Mouse (Mus musculus) embryonic facial prominence, embryonic 11.5 days (tissue): ENCODE results near the gene Kcnc3. TPM values are rescaled to one million over a fixed set of nuclear protein-coding genes. Genes with fewer than 3 reads are reported as not detected.

Source experiments
- ATAC-seq: fragments of 200-750 bp; cut with Nextera tagmentation; replicated peaks from 2 replicates; pipeline ENCODE4 v1.8.0; 2017; ENCODE audit warnings: low read depth; ENCODE audit not compliant: insufficient number of reproducible peaks, low FRiP score, low TSS enrichment
- DNase-seq: peaks from one replicate; pipeline ENCODE4 v3.0.0-alpha.2; 2015; ENCODE audit warnings: low spot score
- H3K27ac ChIP-seq: fragments of 300-500 bp; sonication (generic); replicated peaks from 2 replicates; pipeline ENCODE4 v1.5.1; 2014; ENCODE audit warnings: mild to moderate bottlenecking, low read depth, low read length, control low read depth
- H3K27me3 ChIP-seq: fragments of 300-500 bp; sonication (generic); 2 replicates; pipeline ENCODE4 v1.6.1; 2014; ENCODE audit warnings: mild to moderate bottlenecking, low read length, moderate library complexity, mixed read lengths; ENCODE audit not compliant: control insufficient read depth, insufficient read depth
- H3K36me3 ChIP-seq: fragments of 300-500 bp; sonication (generic); replicated peaks from 2 replicates; pipeline ENCODE4 v1.6.1; 2014; ENCODE audit warnings: low read depth, mild to moderate bottlenecking, low read length, moderate library complexity, mixed read lengths; ENCODE audit not compliant: control insufficient read depth, insufficient read depth
- H3K4me1 ChIP-seq: fragments of 300-500 bp; sonication (generic); 2 replicates; pipeline ENCODE4 v1.6.1; 2014; ENCODE audit warnings: low read length, mixed read lengths; ENCODE audit not compliant: control insufficient read depth, insufficient read depth
- H3K4me2 ChIP-seq: fragments of 300-500 bp; sonication (generic); 2 replicates; pipeline ENCODE4 v1.6.1; 2014; ENCODE audit warnings: low read depth, mild to moderate bottlenecking, control low read depth, low read length, moderate library complexity
- H3K4me3 ChIP-seq: fragments of 300-500 bp; sonication (generic); 2 replicates; pipeline ENCODE4 v1.5.1; 2014; ENCODE audit warnings: low read depth, low read length, control low read depth
- H3K9ac ChIP-seq: fragments of 300-500 bp; sonication (generic); replicated peaks from 2 replicates; pipeline ENCODE4 v1.6.1; 2014; ENCODE audit warnings: mild to moderate bottlenecking, control low read depth, low read length
- H3K9me3 ChIP-seq: fragments of 300-500 bp; sonication (generic); replicated peaks from 2 replicates; pipeline ENCODE4 v1.6.1; 2016; ENCODE audit warnings: mild to moderate bottlenecking, low read length, inconsistent platforms, mixed read lengths; ENCODE audit not compliant: control insufficient read depth
- WGBS: fragments of 180-500 bp; shearing (Covaris S2); extraction: QIAGEN DNeasy Blood & Tissue Kit; methylation state at CpG from one replicate; pipeline ENCODE4 v1.1.7; 2014; 5-methylcytosine and 5-hydroxymethylcytosine counted together
- polyA plus RNA-seq: library from polyadenylated mRNA; unstranded; fragments of >200 nt; fragmentation: Nextera tagmentation; extraction: Ambion mirVana; gene quantifications from 2 replicates; pipeline ENCODE4 v1.2.1, GENCODE M21; 2014

The Kcnc3 gene
- polyA plus RNA-seq, 1 experiment from 2014 or later, result 0.32 TPM

- Histone ChIP-seq H3K27me3 (peaks cover 16% of the 10 kb centered on the region), H3K36me3 (no peaks in the 10 kb centered on the region), H3K9me3 (no peaks in the 10 kb centered on the region), H3K27ac (no peak overlapping the region), H3K4me3 (no peak overlapping the region), H3K4me1 (peaks cover 2% of the 10 kb centered on the region; the same call in 1 of the 2 replicates), H3K9ac (no peak overlapping the region), H3K4me2 (no peak overlapping the region)
- WGBS, result 78% methylated on average over 10 of the region's 10 CpGs
- ATAC-seq, result no peak
- no peak for DNase-seq
Observed at GRCm38 (mm10) chr7:44600691-44601262, 10.3 kb downstream of the Kcnc3 start.

GRCm38 (mm10) chr7:44601646-44602045 lies 11.2 kb downstream of the Kcnc3 start:
- Histone ChIP-seq H3K9me3 (no peaks in the 10 kb centered on the region), H3K4me1 (peaks cover 2% of the 10 kb centered on the region; the same call in 1 of the 2 replicates), H3K9ac (no peak overlapping the region; the same call in 1 of the 2 replicates), H3K4me3 (no peak overlapping the region), H3K4me2 (no peak overlapping the region), H3K36me3 (no peaks in the 10 kb centered on the region), H3K27me3 (peaks cover 23% of the 10 kb centered on the region), H3K27ac (no peak overlapping the region)
- ATAC-seq, result no peak
- WGBS, result 13% methylated on average over 19 of the region's 19 CpGs
- no peak for DNase-seq

GRCm38 (mm10) chr7:44602443-44602842 lies 12.0 kb downstream of the Kcnc3 start:
- no peak for DNase-seq
- Histone ChIP-seq H3K9ac (no peak overlapping the region), H3K4me3 (no peak overlapping the region), H3K27ac (no peak overlapping the region), H3K4me2 (no peak overlapping the region; the same call in 1 of the 2 replicates), H3K27me3 (peaks cover 24% of the 10 kb centered on the region), H3K4me1 (peaks cover 2% of the 10 kb centered on the region; the same call in 1 of the 2 replicates), H3K36me3 (no peaks in the 10 kb centered on the region), H3K9me3 (no peaks in the 10 kb centered on the region)
- ATAC-seq, result no peak
- whole genome bisulfite sequencing, result 8% methylated on average over 11 of the region's 11 CpGs

- peaks cover 2% of the 10 kb centered on the region; the same call in 1 of the 2 replicates for H3K4me1 ChIP-seq
- WGBS, result 2% methylated on average over 20 of the region's 20 CpGs
- H3K4me3 ChIP-seq, result peak overlapping the region; percentile 10
- no peak for ATAC-seq
- H3K27me3 ChIP-seq, result peaks cover 24% of the 10 kb centered on the region
- DNase-seq, result no peak
- no peak overlapping the region for H3K27ac ChIP-seq
- no peak overlapping the region for H3K9ac ChIP-seq
- H3K9me3 ChIP-seq, result no peaks in the 10 kb centered on the region
- no peaks in the 10 kb centered on the region for H3K36me3 ChIP-seq
- peak overlapping the region; percentile 37 for H3K4me2 ChIP-seq
Observed at GRCm38 (mm10) chr7:44603186-44603855, 12.9 kb downstream of the Kcnc3 start.

- H3K27me3 ChIP-seq, result peaks cover 24% of the 10 kb centered on the region
- H3K9me3 ChIP-seq, result no peaks in the 10 kb centered on the region
- DNase-seq (peak; percentile 87), ATAC-seq (peak; percentile 75)
- H3K9ac ChIP-seq, result no peak overlapping the region
- H3K4me3 ChIP-seq, result peak overlapping the region; percentile 10
- under 1% methylated on average over 19 of the region's 25 CpGs for WGBS
- H3K4me2 ChIP-seq, result peak overlapping the region; percentile 37
- no peaks in the 10 kb centered on the region for H3K36me3 ChIP-seq
- H3K4me1 ChIP-seq, result peaks cover 2% of the 10 kb centered on the region; the same call in 1 of the 2 replicates
- H3K27ac ChIP-seq, result no peak overlapping the region
Observed at GRCm38 (mm10) chr7:44604139-44604606, 13.7 kb downstream of the Kcnc3 start.

GRCm38 (mm10) chr7:44604619-44605018 lies 14.2 kb downstream of the Kcnc3 start:
- 3% methylated on average over 8 of the region's 8 CpGs for WGBS
- DNase-seq (no peak), ATAC-seq (peak; percentile 10)
- H3K9ac ChIP-seq, result no peak overlapping the region
- H3K27ac ChIP-seq, result no peak overlapping the region
- no peaks in the 10 kb centered on the region for H3K9me3 ChIP-seq
- H3K4me3 ChIP-seq, result peak overlapping the region; percentile 10
- peak overlapping the region; percentile 37; the same call in 1 of the 2 replicates for H3K4me2 ChIP-seq
- H3K27me3 ChIP-seq, result peaks cover 24% of the 10 kb centered on the region
- H3K4me1 ChIP-seq, result peaks cover 2% of the 10 kb centered on the region; the same call in 1 of the 2 replicates
- no peaks in the 10 kb centered on the region for H3K36me3 ChIP-seq

GRCm38 (mm10) chr7:44605436-44605835 lies 15.0 kb downstream of the Kcnc3 start:
- DNase-seq (no peak), ATAC-seq (no peak)
- Histone ChIP-seq H3K9ac (no peak overlapping the region), H3K9me3 (no peaks in the 10 kb centered on the region), H3K4me2 (no peak overlapping the region), H3K4me1 (peaks cover 2% of the 10 kb centered on the region; the same call in 1 of the 2 replicates), H3K27me3 (peaks cover 24% of the 10 kb centered on the region), H3K36me3 (no peaks in the 10 kb centered on the region), H3K4me3 (no peak overlapping the region), H3K27ac (no peak overlapping the region)
- WGBS, result 38% methylated on average over 7 of the region's 7 CpGs
